Mouse (Mus musculus) olfactory bulb, adult 2 months (tissue): Measurements from ENCODE around the gene Ksr2. TPM values are rescaled to one million over a fixed set of nuclear protein-coding genes. Genes with fewer than 3 reads are reported as not detected.

Experiments used
- H3K27ac ChIP-seq: fragments of 200-500 bp; 2 replicates; pipeline ENCODE4 v1.5.1; 2012; ENCODE audit warnings: low read depth, low read length; ENCODE audit not compliant: insufficient read depth
- H3K4me1 ChIP-seq: fragments of 200-500 bp; 2 replicates; pipeline ENCODE4 v1.6.1; 2012; ENCODE audit warnings: low read length; ENCODE audit not compliant: control insufficient read depth, insufficient read depth
- H3K4me3 ChIP-seq: fragments of 200-500 bp; 2 replicates; pipeline ENCODE4 v1.5.1; 2012; ENCODE audit warnings: mild to moderate bottlenecking, low read depth, low read length, moderate library complexity; ENCODE audit not compliant: insufficient read depth
- CTCF ChIP-seq: fragments of 200-500 bp; IDR thresholded peaks from 2 replicates; pipeline ENCODE4 v1.5.1; 2012; ENCODE audit warnings: low read depth, mild to moderate bottlenecking, low read length, moderate library complexity; ENCODE audit not compliant: insufficient read depth
- POLR2A ChIP-seq: fragments of 200-500 bp; IDR thresholded peaks from 2 replicates; pipeline ENCODE4 v1.6.1; 2012; ENCODE audit warnings: mild to moderate bottlenecking, low read depth, low read length, moderate library complexity; ENCODE audit not compliant: insufficient read depth
- WGBS: fragments of 180-500 bp; shearing (Covaris S2); methylation state at CpG from one replicate; pipeline ENCODE4 v1.1.7; 2018; 5-methylcytosine and 5-hydroxymethylcytosine counted together
- polyA plus RNA-seq: library from polyadenylated mRNA; stranded (reverse); fragments of >200 nt; gene quantifications from 2 replicates; pipeline ENCODE4 v1.2.4, GENCODE M21; 2012; ENCODE audit warnings: low replicate concordance; ENCODE audit not compliant: missing spikeins, insufficient read depth, insufficient read length

Ksr2 gene
- polyA plus RNA-seq, 1 experiment = not detected

DNA sequence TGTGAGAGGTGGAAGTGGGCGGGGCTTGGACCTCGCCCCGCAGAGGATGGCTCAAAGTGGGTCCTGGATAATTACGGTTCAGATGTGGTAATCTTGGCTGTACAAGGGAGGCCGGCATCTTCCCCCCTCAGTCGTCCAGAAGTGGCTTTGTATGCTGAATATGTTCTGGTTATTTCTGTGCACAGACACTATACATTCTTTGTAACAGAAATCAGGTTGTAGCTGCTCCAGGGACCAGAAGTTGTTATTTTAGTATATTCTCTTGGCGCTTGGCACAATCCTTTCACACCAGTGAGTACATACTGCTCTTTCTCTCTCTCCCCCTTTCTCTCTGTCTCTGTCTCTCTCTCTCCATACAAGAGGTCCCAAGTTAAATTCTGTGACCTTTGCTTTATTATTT, 92.0 kb downstream of the Ksr2 start:
- no peak for TF ChIP-seq CTCF
- no peak for TF ChIP-seq POLR2A
- Histone ChIP-seq H3K4me1 (peaks cover 21% of the 10 kb centered on the region), H3K27ac (no peak overlapping the region), H3K4me3 (no peak overlapping the region)
- WGBS = 59% methylated on average over 7 of the region's 7 CpGs

DNA sequence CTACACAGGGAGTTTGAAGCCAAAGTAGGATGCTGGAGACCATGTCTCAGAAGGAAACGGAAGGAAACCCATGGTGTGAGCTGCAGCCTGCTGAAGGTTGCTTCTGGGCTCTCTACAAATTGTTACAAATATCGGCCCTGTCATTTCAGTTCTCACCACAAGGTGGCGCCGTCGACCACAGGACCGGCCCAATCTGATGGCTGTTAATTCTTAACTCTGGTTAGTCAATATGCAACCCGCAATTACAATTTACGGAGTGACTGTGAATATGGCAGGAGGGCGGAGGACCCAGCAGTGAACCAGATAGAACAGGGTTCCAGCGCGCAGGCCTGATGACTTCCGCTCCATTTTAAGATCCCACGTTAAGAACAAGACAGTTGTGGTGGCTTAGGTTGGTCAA, 92.6 kb downstream of the Ksr2 start:
- H3K4me3 ChIP-seq = no peak overlapping the region
- no peak for TF ChIP-seq POLR2A
- peak; percentile 92 for TF ChIP-seq CTCF
- H3K27ac ChIP-seq = no peak overlapping the region
- peaks cover 21% of the 10 kb centered on the region for H3K4me1 ChIP-seq
- 12% methylated on average over 13 of the region's 13 CpGs for WGBS

DNA sequence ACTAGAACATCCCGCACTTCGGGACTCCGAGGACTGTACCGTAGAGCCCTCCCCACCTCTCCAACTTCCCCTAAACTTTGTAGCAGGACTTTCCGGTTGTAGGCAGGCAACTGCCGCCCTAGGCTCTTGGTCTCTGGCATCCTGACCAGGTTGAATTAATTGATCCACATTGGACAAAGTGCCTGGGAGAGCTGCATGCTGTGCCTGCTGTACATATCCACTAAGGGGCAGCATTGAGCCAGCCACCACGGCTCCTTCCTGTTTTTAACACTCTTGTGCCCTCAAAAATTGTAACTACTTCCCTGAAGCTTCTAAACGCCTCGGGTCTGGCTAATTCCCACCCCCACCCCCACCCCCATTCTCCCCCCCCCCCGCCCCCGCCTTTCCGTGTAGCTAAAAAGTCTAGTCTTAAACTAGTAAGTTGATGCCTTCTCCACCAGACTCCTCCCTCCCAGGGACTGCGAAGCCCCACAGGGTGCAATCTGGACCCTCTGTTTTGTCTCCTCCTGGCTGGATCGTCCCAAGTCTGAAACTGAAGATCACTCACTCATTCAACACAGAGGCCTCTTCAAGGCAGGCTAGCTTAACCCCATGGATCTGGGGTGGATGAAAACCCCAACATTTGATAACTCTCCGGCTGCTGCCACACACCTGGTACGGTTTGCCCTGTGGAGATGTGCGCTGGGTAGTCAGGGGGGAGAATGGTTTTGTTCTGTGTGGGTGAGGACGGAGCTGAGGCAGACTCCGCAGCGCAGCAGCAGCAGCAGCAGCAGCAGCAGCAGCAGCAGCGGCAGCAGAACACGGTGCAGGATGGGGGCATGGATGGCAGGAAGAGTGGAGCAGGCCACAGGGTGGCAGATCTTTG, 95.9 kb downstream of the Ksr2 start:
- H3K27ac ChIP-seq = no peak overlapping the region
- TF ChIP-seq POLR2A (no peak), CTCF (peak; percentile 54; the same call in 1 of the 2 replicates)
- peaks cover 21% of the 10 kb centered on the region for H3K4me1 ChIP-seq
- 34% methylated on average over 22 of the region's 22 CpGs for WGBS
- H3K4me3 ChIP-seq = no peak overlapping the region

DNA sequence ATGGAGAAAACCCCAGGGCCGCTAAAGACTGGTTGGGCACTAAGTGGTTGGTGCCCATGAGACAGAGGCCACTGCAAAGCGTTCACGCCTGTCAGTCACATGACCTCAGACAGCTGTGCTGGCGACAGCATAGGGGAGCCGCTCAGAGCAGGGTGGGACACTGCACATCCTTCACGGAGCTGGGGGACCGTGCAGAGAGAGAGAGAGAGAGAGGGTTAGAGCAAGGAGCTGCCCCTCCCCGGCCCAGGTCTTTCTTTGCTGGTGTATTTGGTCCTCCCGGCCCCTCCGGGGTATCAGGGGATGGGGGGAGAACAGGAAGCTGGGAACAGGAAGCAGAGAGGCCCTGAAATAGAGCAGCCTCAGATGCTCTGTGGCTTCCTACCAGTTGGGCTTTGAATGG, 97.1 kb downstream of the Ksr2 start:
- TF ChIP-seq CTCF (no peak), POLR2A (no peak)
- Histone ChIP-seq H3K4me1 (peaks cover 16% of the 10 kb centered on the region), H3K4me3 (no peak overlapping the region), H3K27ac (no peak overlapping the region)
- 77% methylated on average over 10 of the region's 10 CpGs for WGBS

DNA sequence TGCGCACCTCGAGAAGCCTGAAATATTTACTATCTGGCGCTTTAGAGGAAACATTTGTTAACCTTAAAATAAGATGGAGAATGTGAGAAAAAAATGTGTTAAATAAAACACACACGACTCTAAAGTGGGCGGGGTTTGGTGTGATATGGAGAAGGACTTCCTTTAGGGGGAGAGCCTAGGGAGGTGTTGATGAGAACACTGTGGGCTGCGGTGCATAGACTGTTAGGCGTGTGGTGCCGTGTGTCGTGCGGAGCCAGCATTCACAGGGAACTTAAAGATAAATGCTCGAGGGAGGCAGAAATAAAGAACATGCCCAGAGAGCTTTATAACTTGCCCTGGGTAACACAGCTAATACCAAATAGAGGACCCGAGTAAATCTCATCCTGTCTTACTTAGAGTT, 101.6 kb downstream of the Ksr2 start:
- no peak overlapping the region for H3K27ac ChIP-seq
- H3K4me3 ChIP-seq = no peak overlapping the region
- WGBS = 81% methylated on average over 12 of the region's 12 CpGs
- H3K4me1 ChIP-seq = peaks cover 8% of the 10 kb centered on the region
- TF ChIP-seq POLR2A (no peak), CTCF (no peak)

DNA sequence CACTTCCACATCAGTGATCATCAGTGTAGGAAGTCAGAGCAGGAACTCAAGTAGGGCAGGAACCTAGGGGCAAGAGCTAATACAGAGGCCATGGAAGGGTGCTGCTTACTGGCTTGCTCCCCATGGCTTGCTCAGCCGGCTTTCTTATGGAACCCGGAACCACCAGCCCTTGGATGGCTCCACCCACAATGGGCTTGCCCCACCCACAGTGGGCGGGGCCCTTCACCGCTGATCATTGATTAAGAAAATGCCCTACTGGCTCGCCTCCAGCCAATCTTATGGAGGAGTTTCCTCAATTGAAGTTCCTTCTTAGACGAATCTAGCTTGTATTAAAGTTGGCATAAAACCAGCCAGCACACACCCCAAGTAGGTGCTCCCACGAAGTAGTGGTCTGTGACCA, 102.1 kb downstream of the Ksr2 start:
- 74% methylated on average over 7 of the region's 7 CpGs for WGBS
- no peak overlapping the region for H3K27ac ChIP-seq
- peaks cover 8% of the 10 kb centered on the region for H3K4me1 ChIP-seq
- no peak for TF ChIP-seq POLR2A
- TF ChIP-seq CTCF = no peak
- H3K4me3 ChIP-seq = no peak overlapping the region

DNA sequence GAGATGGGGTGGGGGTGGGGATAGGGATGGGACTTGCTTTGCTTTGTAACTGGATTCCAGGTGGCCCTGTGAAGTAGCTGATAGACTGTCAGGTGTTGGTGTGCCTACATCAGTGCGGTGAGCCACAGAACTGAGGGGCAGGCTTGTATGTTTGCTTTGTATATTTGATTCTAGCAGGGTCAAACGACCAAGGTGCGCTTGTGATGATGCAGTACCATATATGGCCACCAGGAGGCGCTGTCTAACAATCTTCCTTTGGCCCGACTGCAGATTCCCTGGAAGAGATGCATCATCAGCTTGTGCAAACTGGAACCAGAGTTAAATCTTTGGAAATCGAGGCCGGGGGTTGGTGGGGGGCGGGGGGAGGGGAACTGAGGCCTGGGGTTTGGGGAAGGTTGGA, 102.8 kb downstream of the Ksr2 start:
- 5% methylated on average over 8 of the region's 8 CpGs for WGBS
- no peak overlapping the region for H3K27ac ChIP-seq
- TF ChIP-seq CTCF (peak; percentile 33; the same call in 1 of the 2 replicates), POLR2A (no peak)
- peaks cover 8% of the 10 kb centered on the region for H3K4me1 ChIP-seq
- H3K4me3 ChIP-seq = no peak overlapping the region

DNA sequence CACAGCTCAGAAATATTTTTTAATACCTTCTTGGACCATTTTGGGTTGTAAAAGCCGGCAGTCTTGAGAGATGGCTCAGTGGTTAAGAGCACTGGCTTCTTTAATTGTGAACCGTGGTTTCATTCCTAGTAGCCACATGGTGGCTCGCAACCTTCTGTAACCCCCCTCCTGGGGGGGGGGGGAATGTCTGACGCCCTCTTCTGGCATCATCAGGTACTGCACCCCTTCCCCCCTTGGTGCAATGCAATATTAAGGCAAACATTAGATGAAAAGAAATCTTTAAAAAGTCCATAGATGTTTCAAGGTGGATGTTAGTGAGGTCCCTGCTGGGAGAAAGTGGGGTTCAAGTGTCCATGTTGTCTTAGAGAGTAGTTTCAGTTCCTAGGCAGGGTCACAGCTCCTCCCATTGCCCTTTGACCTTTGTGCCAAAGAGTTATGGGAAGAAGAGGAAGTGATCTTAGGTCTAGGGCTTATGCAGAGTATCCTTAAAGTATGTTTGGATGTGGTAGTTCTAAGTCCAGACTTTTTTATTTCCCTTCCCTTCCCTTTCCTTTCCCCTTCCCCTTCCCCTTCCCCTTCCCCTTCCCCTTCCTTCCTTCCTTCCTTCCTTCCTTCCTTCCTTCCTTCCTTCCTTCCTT, 106.2 kb downstream of the Ksr2 start:
- peaks cover 8% of the 10 kb centered on the region for H3K4me1 ChIP-seq
- H3K27ac ChIP-seq = no peak overlapping the region
- no peak overlapping the region for H3K4me3 ChIP-seq
- WGBS = 39% methylated on average over 4 of the region's 4 CpGs
- TF ChIP-seq POLR2A (no peak), CTCF (peak; percentile 37; the same call in 1 of the 2 replicates)

DNA sequence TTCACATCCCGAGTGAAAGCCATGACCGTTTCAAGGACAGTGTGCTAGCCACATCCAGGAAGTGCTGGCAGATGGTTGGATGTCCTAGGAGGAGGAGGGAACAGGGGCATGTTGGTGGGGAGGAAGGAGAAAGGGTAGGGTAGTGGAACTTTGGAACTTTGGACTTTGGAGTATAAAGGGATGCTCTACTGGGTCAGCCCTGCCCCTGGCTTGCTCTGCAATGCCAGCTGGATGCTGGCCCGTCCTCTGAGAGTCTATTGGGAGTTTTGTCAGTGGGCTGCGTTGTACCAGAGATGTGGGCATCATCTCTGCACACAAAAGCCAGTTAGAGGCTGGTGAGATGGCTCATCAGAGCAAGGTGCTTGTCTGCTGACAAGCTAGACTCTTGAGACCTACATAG, 107.4 kb downstream of the Ksr2 start:
- Histone ChIP-seq H3K27ac (no peak overlapping the region), H3K4me3 (no peak overlapping the region), H3K4me1 (peaks cover 8% of the 10 kb centered on the region)
- TF ChIP-seq POLR2A (no peak), CTCF (no peak)
- WGBS = 77% methylated on average over 4 of the region's 4 CpGs
